Mouse (Mus musculus) myocyte (in vitro differentiated cells): ENCODE results near the gene Blm. TPM values are rescaled to one million over a fixed set of nuclear protein-coding genes. Genes with fewer than 3 reads are reported as not detected.
A peak's percentile ranks its signal among the peaks of the same experiment; 100 is the strongest.

ENCODE experiments used
- H3K27me3 ChIP-seq: one replicate; pipeline ENCODE4 v1.6.1; 2011; ENCODE audit not compliant: control insufficient read depth, insufficient read depth, insufficient read length
- H3K36me3 ChIP-seq: one replicate; pipeline ENCODE4 v1.6.1; 2011; ENCODE audit not compliant: control insufficient read depth, insufficient read depth
- H3K4me2 ChIP-seq: one replicate; pipeline ENCODE4 v1.6.1; 2011; ENCODE audit warnings: low read depth, control low read depth
- H3K4me3 ChIP-seq: one replicate; pipeline ENCODE4 v1.5.1; 2011; ENCODE audit warnings: mild to moderate bottlenecking, control low read depth, moderate library complexity
- H3K79me2 ChIP-seq: one replicate; pipeline ENCODE4 v1.6.1; 2011; ENCODE audit not compliant: control insufficient read depth, insufficient read depth
- H3ac ChIP-seq: one replicate; pipeline ENCODE4 v1.6.1; 2011; ENCODE audit not compliant: control insufficient read depth, insufficient read length
- CEBPB ChIP-seq: IDR thresholded peaks from 2 replicates; pipeline ENCODE4 v1.6.1; 2011; ENCODE audit warnings: mild to moderate bottlenecking, moderate library complexity; ENCODE audit not compliant: poor library complexity, insufficient read depth, severe bottlenecking
- E2F4 ChIP-seq: IDR thresholded peaks from one replicate; pipeline ENCODE4 v1.6.1; 2011; ENCODE audit warnings: mild to moderate bottlenecking, control low read depth, moderate library complexity; ENCODE audit not compliant: insufficient read depth
- MAX ChIP-seq: IDR thresholded peaks from one replicate; pipeline ENCODE4 v1.6.1; 2011; ENCODE audit warnings: low read depth, mild to moderate bottlenecking, control low read depth
- MYOD1 ChIP-seq, 3 experiments: IDR thresholded peaks; one replicate each; pipeline ENCODE4 v1.6.1; 2011; ENCODE audit warnings: control low read depth in 2 of 3, low read depth in 2 of 3, mild to moderate bottlenecking in 2 of 3, moderate library complexity in 1 of 3; ENCODE audit not compliant: insufficient read length in 2 of 3, control insufficient read depth in 1 of 3
- MYOG ChIP-seq, 3 experiments: IDR thresholded peaks; one replicate each; pipeline ENCODE4 v1.6.1; 2011; ENCODE audit warnings: control low read depth in 2 of 3, low read depth in 2 of 3, mild to moderate bottlenecking in 2 of 3; ENCODE audit not compliant: insufficient read length in 2 of 3, control insufficient read depth in 1 of 3, insufficient read depth in 1 of 3
- POLR2A ChIP-seq: IDR thresholded peaks from one replicate; pipeline ENCODE4 v1.6.1; 2011; ENCODE audit warnings: low read depth, mild to moderate bottlenecking, control low read depth, moderate library complexity; ENCODE audit not compliant: insufficient read length
- POLR2AphosphoS2 ChIP-seq: IDR thresholded peaks from one replicate; pipeline ENCODE4 v1.6.1; 2011; ENCODE audit warnings: low read depth, control low read depth; ENCODE audit not compliant: insufficient read length
- REST ChIP-seq: IDR thresholded peaks from one replicate; pipeline ENCODE4 v1.6.1; 2011; ENCODE audit warnings: mild to moderate bottlenecking, control low read depth, moderate library complexity; ENCODE audit not compliant: insufficient read depth, insufficient read length
- SRF ChIP-seq: IDR thresholded peaks from one replicate; pipeline ENCODE4 v1.6.1; 2011; ENCODE audit warnings: low read depth; ENCODE audit not compliant: control insufficient read depth, insufficient read length
- TCF12 ChIP-seq: IDR thresholded peaks from one replicate; pipeline ENCODE4 v1.6.1; 2011; ENCODE audit warnings: mild to moderate bottlenecking, control low read depth; ENCODE audit not compliant: poor library complexity, insufficient read depth, severe bottlenecking
- TCF3 ChIP-seq: IDR thresholded peaks from one replicate; pipeline ENCODE4 v1.6.1; 2011; ENCODE audit warnings: low read depth, control low read depth; ENCODE audit not compliant: insufficient read length
- USF1 ChIP-seq: IDR thresholded peaks from one replicate; pipeline ENCODE4 v1.6.1; 2011; ENCODE audit warnings: low read depth, mild to moderate bottlenecking, control low read depth, moderate library complexity
- polyA plus RNA-seq: library from polyadenylated mRNA; unstranded; fragments of >200 nt; fragmentation: generic; extraction: Trizol; gene quantifications from one replicate; pipeline ENCODE4 v1.2.1, GENCODE M21; 2012; ENCODE audit warnings: missing spikeins

Gene Blm
- polyA plus RNA-seq, 1 experiment, result 1.1 TPM

- TF ChIP-seq MAX, result no peak
- TF ChIP-seq TCF3, result no peak
- no peak for TF ChIP-seq REST
- TF ChIP-seq MYOG (IDR thresholded peaks at IDR 0.05; ENCODE audit: control insufficient read depth in 1 of 3, insufficient read depth in 1 of 3, insufficient read length in 2 of 3, low read depth in 2 of 3), result no peak
- TF ChIP-seq CEBPB, result no peak
- TF ChIP-seq E2F4, result no peak
- TF ChIP-seq USF1, result no peak
- TF ChIP-seq MYOD1 (IDR thresholded peaks at IDR 0.05; ENCODE audit: control insufficient read depth in 1 of 3, insufficient read length in 2 of 3, low read depth in 2 of 3), result no peak
- no peak for TF ChIP-seq SRF
- no peak for TF ChIP-seq POLR2A
- TF ChIP-seq POLR2AphosphoS2, result no peak
- Histone ChIP-seq H3K4me2 (no peak overlapping the region), H3K27me3 (no peaks in the 10 kb centered on the region), H3K36me3 (no peaks in the 10 kb centered on the region), H3ac (no peak overlapping the region), H3K4me3 (no peak overlapping the region), H3K79me2 (no peaks in the 10 kb centered on the region)
Measured at GRCm38 (mm10) chr7:80407712-80408111, 127.2 kb downstream of the Blm start.

GRCm38 (mm10) chr7:80406186-80406585 is 128.7 kb downstream of the Blm start:
- Histone ChIP-seq H3K27me3 (no peaks in the 10 kb centered on the region), H3K4me2 (no peak overlapping the region), H3K36me3 (no peaks in the 10 kb centered on the region), H3K79me2 (peaks cover 10% of the 10 kb centered on the region), H3K4me3 (no peak overlapping the region), H3ac (no peak overlapping the region)
- TF ChIP-seq MYOG (IDR thresholded peaks at IDR 0.05; ENCODE audit: control insufficient read depth in 1 of 3, insufficient read depth in 1 of 3, insufficient read length in 2 of 3, low read depth in 2 of 3), result no peak
- no peak for TF ChIP-seq POLR2A
- no peak for TF ChIP-seq REST
- TF ChIP-seq MAX, result no peak
- TF ChIP-seq SRF, result no peak
- no peak for TF ChIP-seq E2F4
- no peak for TF ChIP-seq CEBPB
- TF ChIP-seq TCF3, result no peak
- TF ChIP-seq USF1, result no peak
- TF ChIP-seq POLR2AphosphoS2, result no peak
- no peak for TF ChIP-seq TCF12
- no peak for TF ChIP-seq MYOD1 (IDR thresholded peaks at IDR 0.05; ENCODE audit: control insufficient read depth in 1 of 3, insufficient read length in 2 of 3, low read depth in 2 of 3)

- no peak within 1 kb of the TSS for H3ac ChIP-seq
- H3K27me3 ChIP-seq, result no peaks in the 10 kb centered on the region
- peaks cover 18% of the 10 kb centered on the region for H3K79me2 ChIP-seq
- H3K4me2 ChIP-seq, result peak within 1 kb of the TSS; percentile 94
- TF ChIP-seq CEBPB, result no peak
- TF ChIP-seq POLR2AphosphoS2, result peak; percentile 71
- no peak for TF ChIP-seq MYOD1 (IDR thresholded peaks at IDR 0.05; ENCODE audit: control insufficient read depth in 1 of 3, insufficient read length in 2 of 3, low read depth in 2 of 3)
- TF ChIP-seq POLR2A, result peak; percentile 64
- peak within 1 kb of the TSS; percentile 61 for H3K4me3 ChIP-seq
- H3K36me3 ChIP-seq, result no peaks in the 10 kb centered on the region
Measured at GRCm38 (mm10) chr7:80405188-80405695, 129.7 kb downstream of the Blm start, which contains the start of gene Furin. Furin (minus strand) TSS chr7:80405436.

Other genes starting within 250 kb of the Blm start
- 25.5 TPM for gene Prc1, start 240.7 kb downstream of the Blm start, polyA plus RNA-seq
- 8.4 TPM for gene Rccd1, start 210.7 kb downstream of the Blm start, polyA plus RNA-seq
- gene Unc45a, start 194.1 kb downstream of the Blm start, polyA plus RNA-seq, result 38.4 TPM
- gene Hddc3, start 192.0 kb downstream of the Blm start, polyA plus RNA-seq, result 83.3 TPM
- gene Man2a2, start 163.7 kb downstream of the Blm start, polyA plus RNA-seq, result 35.7 TPM
- 0.54 TPM for gene Fes, start 147.2 kb downstream of the Blm start, polyA plus RNA-seq
- gene Furin, start 129.7 kb downstream of the Blm start, polyA plus RNA-seq, result 64.1 TPM
- gene Crtc3, start 153.8 kb upstream of the Blm start, polyA plus RNA-seq, result 6.4 TPM